Mouse (Mus musculus): ENCODE measurements around the gene Zfp296. TPM values are rescaled to one million over a fixed set of nuclear protein-coding genes. Genes with fewer than 3 reads are reported as not detected.

Zfp296 gene
- polyA plus RNA-seq, 1 experiment from 2014 or later, result 0.16 TPM

DNA sequence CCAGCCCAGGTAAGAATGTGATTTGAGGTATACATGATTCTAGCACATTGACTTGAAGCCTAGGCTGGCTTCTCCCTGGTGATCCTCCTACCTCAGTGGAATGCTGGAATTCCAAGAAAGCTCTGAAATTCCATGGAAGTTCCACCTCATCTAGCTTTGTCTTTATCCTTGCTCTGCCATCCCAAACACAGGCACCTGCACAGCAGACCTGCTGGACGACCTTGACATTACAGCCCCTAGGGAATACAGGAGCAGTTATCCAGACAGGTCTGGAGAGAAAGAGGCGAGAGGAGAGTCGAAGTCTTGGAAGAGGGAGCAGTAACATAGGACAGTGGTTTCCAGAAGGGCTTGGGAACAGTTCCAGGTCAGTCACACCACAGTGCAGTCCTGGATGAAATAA, 7.4 kb upstream of the Zfp296 start:
- no peaks in the 10 kb centered on the region for H3K27me3 ChIP-seq (ENCODE audit: control insufficient read depth, insufficient read depth, low read length)
- no peak overlapping the region for H3K9ac ChIP-seq
- H3K9me3 ChIP-seq (ENCODE audit: control insufficient read depth, low read length), result no peaks in the 10 kb centered on the region
- no peak overlapping the region for H3K4me2 ChIP-seq (replicated peaks)
- WGBS, result 92% methylated on average over 3 of the region's 3 CpGs
- ATAC-seq (ENCODE audit: low FRiP score) (no peak), DNase-seq (ENCODE audit: low spot score) (no peak)
- H3K4me3 ChIP-seq (replicated peaks; ENCODE audit: low read length), result no peak overlapping the region
- H3K27ac ChIP-seq, result no peak overlapping the region
- H3K4me1 ChIP-seq (replicated peaks; ENCODE audit: control insufficient read depth, insufficient read depth, low read length), result peaks cover 12% of the 10 kb centered on the region
- peaks cover 25% of the 10 kb centered on the region for H3K36me3 ChIP-seq (replicated peaks; ENCODE audit: control insufficient read depth, insufficient read depth)

DNA sequence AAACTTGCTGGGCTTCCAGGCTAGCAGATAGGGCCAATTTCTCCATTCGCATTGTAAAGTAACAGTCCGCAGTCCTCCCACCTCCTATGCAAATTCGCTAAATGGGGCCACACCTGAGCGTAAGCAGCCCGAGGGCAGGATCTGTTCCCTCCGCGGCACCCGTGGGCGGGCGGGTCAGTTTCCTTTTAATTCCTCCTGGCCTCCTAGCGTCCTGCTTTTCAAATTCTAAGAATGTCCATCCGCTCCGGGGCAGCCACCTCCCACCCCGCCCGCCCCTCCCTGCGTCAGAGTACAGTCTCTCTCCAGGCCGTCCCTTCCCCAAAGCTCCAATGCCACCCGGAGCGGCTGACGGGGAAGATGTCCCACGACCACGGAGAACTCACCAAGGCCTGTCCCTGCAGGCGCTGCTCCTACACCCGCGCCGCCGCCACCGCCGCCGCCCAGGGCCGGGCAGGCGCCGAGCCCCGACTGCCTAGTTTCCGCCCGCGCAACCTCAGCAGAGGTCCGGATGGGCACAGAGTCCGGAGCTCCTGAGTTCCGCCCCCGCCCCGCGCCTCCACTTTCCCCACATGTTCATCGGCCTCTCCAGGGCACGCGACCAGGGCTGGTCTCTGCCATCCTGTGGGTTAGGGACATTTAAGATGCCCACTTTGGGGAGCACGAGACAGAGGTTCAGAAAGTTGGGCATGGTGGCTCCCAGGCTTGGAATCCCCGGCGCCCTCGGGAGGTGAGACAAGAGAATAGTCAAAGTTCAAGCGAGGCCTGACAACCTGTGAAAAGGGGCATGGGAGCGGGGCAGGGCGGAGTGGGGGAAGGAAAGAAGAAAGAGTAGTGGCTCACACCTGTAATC, 3.9 kb upstream of the Zfp296 start:
- peak overlapping the region; percentile 63 for H3K9ac ChIP-seq
- peak overlapping the region; percentile 75 for H3K4me3 ChIP-seq (replicated peaks; ENCODE audit: low read length)
- WGBS, result under 1% methylated on average over 53 of the region's 53 CpGs
- no peaks in the 10 kb centered on the region for H3K9me3 ChIP-seq (ENCODE audit: control insufficient read depth, low read length)
- H3K4me2 ChIP-seq (replicated peaks), result peak overlapping the region; percentile 87
- ATAC-seq (ENCODE audit: low FRiP score) (peak; percentile 87), DNase-seq (ENCODE audit: low spot score) (peak; percentile 79)
- peaks cover 32% of the 10 kb centered on the region for H3K27me3 ChIP-seq (ENCODE audit: control insufficient read depth, insufficient read depth, low read length)
- peaks cover 20% of the 10 kb centered on the region for H3K4me1 ChIP-seq (replicated peaks; ENCODE audit: control insufficient read depth, insufficient read depth, low read length)
- peaks cover 13% of the 10 kb centered on the region for H3K36me3 ChIP-seq (replicated peaks; ENCODE audit: control insufficient read depth, insufficient read depth)
- H3K27ac ChIP-seq, result peak overlapping the region; percentile 58

DNA sequence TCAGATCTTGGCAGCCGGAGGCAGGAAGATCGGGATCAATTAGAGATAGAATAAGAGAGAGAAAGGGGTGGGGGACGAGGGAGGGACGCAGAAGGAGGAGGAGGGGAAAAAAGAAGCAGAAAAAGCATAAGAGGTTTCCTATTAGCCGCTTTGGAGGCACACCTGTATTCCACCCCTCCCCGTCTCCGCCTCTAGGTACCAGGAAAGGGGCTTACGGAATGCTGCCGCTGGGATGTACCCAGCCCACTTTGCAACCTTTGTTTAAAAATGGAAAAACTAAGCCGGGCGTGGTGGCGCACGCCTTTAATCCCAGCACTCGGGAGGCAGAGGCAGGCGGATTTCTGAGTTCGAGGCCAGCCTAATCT, 3.3 kb upstream of the Zfp296 start:
- Histone ChIP-seq H3K4me2 (replicated peaks) (peak overlapping the region; percentile 87), H3K36me3 (replicated peaks; ENCODE audit: control insufficient read depth, insufficient read depth) (peaks cover 9% of the 10 kb centered on the region), H3K27me3 (ENCODE audit: control insufficient read depth, insufficient read depth, low read length) (peaks cover 38% of the 10 kb centered on the region), H3K9me3 (ENCODE audit: control insufficient read depth, low read length) (no peaks in the 10 kb centered on the region), H3K27ac (peak overlapping the region; percentile 58), H3K4me3 (replicated peaks; ENCODE audit: low read length) (peak overlapping the region; percentile 75), H3K4me1 (replicated peaks; ENCODE audit: control insufficient read depth, insufficient read depth, low read length) (peaks cover 20% of the 10 kb centered on the region), H3K9ac (peak overlapping the region; percentile 63)
- 29% methylated on average over 15 of the region's 16 CpGs for WGBS
- DNase-seq (ENCODE audit: low spot score) (no peak), ATAC-seq (ENCODE audit: low FRiP score) (no peak; the same call in 1 of the 2 replicates)

- no peaks in the 10 kb centered on the region for H3K9me3 ChIP-seq (ENCODE audit: control insufficient read depth, low read length)
- peaks cover 8% of the 10 kb centered on the region for H3K36me3 ChIP-seq (replicated peaks; ENCODE audit: control insufficient read depth, insufficient read depth)
- 61% methylated on average over 3 of the region's 3 CpGs for WGBS
- no peak overlapping the region for H3K9ac ChIP-seq
- H3K27ac ChIP-seq, result no peak overlapping the region
- no peak overlapping the region for H3K4me2 ChIP-seq (replicated peaks)
- peaks cover 50% of the 10 kb centered on the region for H3K27me3 ChIP-seq (ENCODE audit: control insufficient read depth, insufficient read depth, low read length)
- peaks cover 20% of the 10 kb centered on the region for H3K4me1 ChIP-seq (replicated peaks; ENCODE audit: control insufficient read depth, insufficient read depth, low read length)
- DNase-seq (ENCODE audit: low spot score) (no peak), ATAC-seq (ENCODE audit: low FRiP score) (no peak)
- no peak overlapping the region for H3K4me3 ChIP-seq (replicated peaks; ENCODE audit: low read length)
Measured at GRCm38 (mm10) chr7:19575559-19575958, 1.5 kb upstream of the Zfp296 start.

GRCm38 (mm10) chr7:19577877-19578414, 859 bp downstream of the Zfp296 start:
- H3K27me3 ChIP-seq (ENCODE audit: control insufficient read depth, insufficient read depth, low read length), result peaks cover 50% of the 10 kb centered on the region
- ATAC-seq (ENCODE audit: low FRiP score), result no peak
- 27% methylated on average over 10 of the region's 10 CpGs for WGBS

GRCm38 (mm10) chr7:19578436-19578835, 1.3 kb downstream of the Zfp296 start:
- H3K4me2 ChIP-seq (replicated peaks), result no peak overlapping the region
- H3K4me1 ChIP-seq (replicated peaks; ENCODE audit: control insufficient read depth, insufficient read depth, low read length), result peaks cover 8% of the 10 kb centered on the region
- no peak for ATAC-seq (ENCODE audit: low FRiP score)
- no peak overlapping the region for H3K4me3 ChIP-seq (replicated peaks; ENCODE audit: low read length)
- no peak overlapping the region for H3K9ac ChIP-seq
- no peaks in the 10 kb centered on the region for H3K9me3 ChIP-seq (ENCODE audit: control insufficient read depth, low read length)
- no peak for DNase-seq (ENCODE audit: low spot score)
- peaks cover 36% of the 10 kb centered on the region for H3K36me3 ChIP-seq (replicated peaks; ENCODE audit: control insufficient read depth, insufficient read depth)
- peaks cover 50% of the 10 kb centered on the region for H3K27me3 ChIP-seq (ENCODE audit: control insufficient read depth, insufficient read depth, low read length)
- 66% methylated on average over 4 of the region's 4 CpGs for WGBS
- no peak overlapping the region for H3K27ac ChIP-seq

More at GRCm38 (mm10) chr7:19577877-19578414, 859 bp downstream of the Zfp296 start:
- Histone ChIP-seq H3K4me3 (replicated peaks; ENCODE audit: low read length) (peak overlapping the region; percentile 20), H3K36me3 (replicated peaks; ENCODE audit: control insufficient read depth, insufficient read depth) (peaks cover 32% of the 10 kb centered on the region), H3K4me1 (replicated peaks; ENCODE audit: control insufficient read depth, insufficient read depth, low read length) (peaks cover 8% of the 10 kb centered on the region), H3K9ac (peak overlapping the region; percentile 18; the same call in 1 of the 2 replicates), H3K4me2 (replicated peaks) (peak overlapping the region; percentile 45), H3K9me3 (ENCODE audit: control insufficient read depth, low read length) (no peaks in the 10 kb centered on the region), H3K27ac (no peak overlapping the region)
- no peak for DNase-seq (ENCODE audit: low spot score)

DNA sequence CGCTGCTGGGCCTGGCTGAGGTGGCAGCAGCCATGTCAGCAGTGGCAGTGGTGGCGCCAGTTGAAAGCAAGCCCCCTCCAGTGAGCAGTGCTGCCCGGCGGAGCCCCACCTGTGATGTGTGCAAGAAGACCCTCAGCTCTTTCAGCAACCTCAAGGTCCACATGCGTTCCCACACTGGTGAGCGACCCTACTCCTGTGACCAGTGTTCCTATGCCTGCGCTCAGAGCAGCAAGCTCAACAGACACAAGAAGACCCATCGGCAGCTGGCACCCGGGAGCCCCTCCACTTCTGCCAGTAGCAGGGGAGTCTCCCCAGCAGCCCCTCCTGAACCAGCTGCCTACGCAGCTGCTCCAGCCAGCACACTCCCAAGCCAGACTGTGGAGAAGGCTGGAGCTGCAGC, 2.7 kb downstream of the Zfp296 start:
- H3K27me3 ChIP-seq (ENCODE audit: control insufficient read depth, insufficient read depth, low read length), result peaks cover 50% of the 10 kb centered on the region

DNA sequence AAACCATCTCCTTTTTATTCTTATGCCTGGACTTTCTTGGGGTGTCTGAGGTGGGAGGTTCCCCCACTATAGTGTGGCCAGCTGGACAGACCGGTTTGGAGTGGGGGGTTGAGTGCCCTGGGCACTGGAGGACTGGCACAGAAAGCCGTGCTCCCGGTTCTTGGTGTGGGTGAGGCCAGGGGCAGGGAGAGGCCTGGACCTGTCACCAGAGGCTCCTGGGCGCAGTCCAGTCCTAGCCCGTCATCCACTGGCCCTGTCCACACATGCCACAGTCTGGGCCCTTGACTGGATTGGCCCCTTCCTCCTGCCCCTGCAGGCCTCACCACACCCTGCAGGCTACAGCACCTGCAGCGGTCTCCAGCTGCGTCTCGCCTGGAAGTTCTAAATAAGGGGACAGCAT, 3.5 kb downstream of the Zfp296 start:
- no peak overlapping the region for H3K4me2 ChIP-seq (replicated peaks)
- peaks cover 43% of the 10 kb centered on the region for H3K27me3 ChIP-seq (ENCODE audit: control insufficient read depth, insufficient read depth, low read length)
- H3K9me3 ChIP-seq (ENCODE audit: control insufficient read depth, low read length), result no peaks in the 10 kb centered on the region
- peaks cover 8% of the 10 kb centered on the region; the same call in 1 of the 2 replicates for H3K4me1 ChIP-seq (replicated peaks; ENCODE audit: control insufficient read depth, insufficient read depth, low read length)
- no peak for ATAC-seq (ENCODE audit: low FRiP score)
- H3K9ac ChIP-seq, result no peak overlapping the region
- 87% methylated on average over 8 of the region's 8 CpGs for WGBS
- no peak for DNase-seq (ENCODE audit: low spot score)
- H3K27ac ChIP-seq, result no peak overlapping the region
- H3K36me3 ChIP-seq (replicated peaks; ENCODE audit: control insufficient read depth, insufficient read depth), result peaks cover 58% of the 10 kb centered on the region
- no peak overlapping the region for H3K4me3 ChIP-seq (replicated peaks; ENCODE audit: low read length)

More for the DNA sequence above, 2.7 kb downstream of the Zfp296 start:
- H3K4me1 ChIP-seq (replicated peaks; ENCODE audit: control insufficient read depth, insufficient read depth, low read length), result peaks cover 8% of the 10 kb centered on the region; the same call in 1 of the 2 replicates
- no peak overlapping the region for H3K4me2 ChIP-seq (replicated peaks)
- H3K9ac ChIP-seq, result no peak overlapping the region
- H3K9me3 ChIP-seq (ENCODE audit: control insufficient read depth, low read length), result no peaks in the 10 kb centered on the region
- H3K4me3 ChIP-seq (replicated peaks; ENCODE audit: low read length), result no peak overlapping the region
- no peak overlapping the region for H3K27ac ChIP-seq
- WGBS, result 79% methylated on average over 10 of the region's 10 CpGs
- H3K36me3 ChIP-seq (replicated peaks; ENCODE audit: control insufficient read depth, insufficient read depth), result peaks cover 49% of the 10 kb centered on the region
- ATAC-seq (ENCODE audit: low FRiP score) (no peak), DNase-seq (ENCODE audit: low spot score) (no peak)

DNA sequence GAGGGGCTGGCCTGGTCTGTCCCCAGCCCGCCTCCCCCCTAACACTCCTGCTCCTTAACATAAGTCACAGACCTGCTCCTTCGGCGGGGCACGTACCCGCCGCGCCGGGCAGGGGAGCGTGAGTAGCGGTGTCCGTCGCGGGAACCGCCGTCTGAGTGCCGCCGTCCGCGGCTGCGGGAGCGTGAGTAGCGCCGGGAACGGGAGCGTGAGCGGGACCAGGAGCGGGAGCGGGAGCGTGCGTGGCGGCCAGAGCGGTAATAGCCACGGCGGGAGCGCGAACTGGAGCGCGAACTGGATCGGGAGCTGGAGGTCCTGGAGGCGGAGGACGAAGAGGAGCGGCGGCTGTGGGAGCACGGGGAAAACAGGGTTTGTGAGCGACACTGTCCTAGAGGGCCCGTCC, 9.2 kb downstream of the Zfp296 start:
- DNase-seq (ENCODE audit: low spot score) (no peak), ATAC-seq (ENCODE audit: low FRiP score) (no peak)
- no peaks in the 10 kb centered on the region for H3K4me1 ChIP-seq (replicated peaks; ENCODE audit: control insufficient read depth, insufficient read depth, low read length)
- 74% methylated on average over 46 of the region's 46 CpGs for WGBS
- H3K27ac ChIP-seq, result no peak overlapping the region
- no peak overlapping the region for H3K9ac ChIP-seq
- H3K36me3 ChIP-seq (replicated peaks; ENCODE audit: control insufficient read depth, insufficient read depth), result peaks cover 99% of the 10 kb centered on the region
- no peak overlapping the region for H3K4me3 ChIP-seq (replicated peaks; ENCODE audit: low read length)
- H3K4me2 ChIP-seq (replicated peaks), result no peak overlapping the region
- H3K27me3 ChIP-seq (ENCODE audit: control insufficient read depth, insufficient read depth, low read length), result no peaks in the 10 kb centered on the region
- H3K9me3 ChIP-seq (ENCODE audit: control insufficient read depth, low read length), result no peaks in the 10 kb centered on the region

All from hindbrain, embryonic 14.5 days (tissue).